Mouse (Mus musculus) testis, postnatal 10 days (tissue): Measurements from ENCODE around the gene Gm20809.
"Not testable (repeated sequence)": the region's sequence is repeated elsewhere in the genome, so short reads cannot be mapped to it uniquely, and the experiment has no call there.

Experiments
- DNase-seq: peaks from one replicate; pipeline ENCODE4 v3.0.0; 2021; ENCODE audit warnings: low spot score

Gm20809 gene

GRCm38 (mm10) chrY:24454757-24455156 lies at the start of gene Gm20809:
Gene Gm20809 (plus strand): TSS chrY:24455057.
- DNase-seq: not testable (repeated sequence)
